Mouse (Mus musculus): ENCODE measurements around the gene Rad51d. TPM values are rescaled to one million over a fixed set of nuclear protein-coding genes. Genes with fewer than 3 reads are reported as not detected.

The Rad51d gene
- polyA plus RNA-seq, 1 experiment: 13.4 TPM

- Histone ChIP-seq H3K79me2 (ENCODE audit: control insufficient read depth, insufficient read depth) (no peaks in the 10 kb centered on the region), H3ac (ENCODE audit: control insufficient read depth, insufficient read length, low read depth) (no peak overlapping the region), H3K4me3 (ENCODE audit: insufficient read depth, poor library complexity, severe bottlenecking) (no peak overlapping the region), H3K79me3 (ENCODE audit: low read depth) (no peaks in the 10 kb centered on the region), H3K27me3 (ENCODE audit: control insufficient read depth, insufficient read depth, insufficient read length) (no peaks in the 10 kb centered on the region), H3K36me3 (ENCODE audit: control insufficient read depth, insufficient read depth) (no peaks in the 10 kb centered on the region)
- TF ChIP-seq MAX (IDR thresholded peaks at IDR 0.05) (no peak), FOSL1 (IDR thresholded peaks at IDR 0.05; ENCODE audit: insufficient read depth, low read length, poor library complexity, severe bottlenecking) (no peak)
Measured at GRCm38 (mm10) chr11:82866850-82867564, 23.4 kb downstream of the Rad51d start.

- H3K79me2 ChIP-seq (ENCODE audit: control insufficient read depth, insufficient read depth): no peaks in the 10 kb centered on the region
- no peaks in the 10 kb centered on the region for H3K27me3 ChIP-seq (ENCODE audit: control insufficient read depth, insufficient read depth, insufficient read length)
- no peaks in the 10 kb centered on the region for H3K79me3 ChIP-seq (ENCODE audit: low read depth)
- no peaks in the 10 kb centered on the region for H3K36me3 ChIP-seq (ENCODE audit: control insufficient read depth, insufficient read depth)
- no peak overlapping the region for H3K4me3 ChIP-seq (ENCODE audit: insufficient read depth, poor library complexity, severe bottlenecking)
- H3ac ChIP-seq (ENCODE audit: control insufficient read depth, insufficient read length, low read depth): no peak overlapping the region
- no peak for TF ChIP-seq MAX (IDR thresholded peaks at IDR 0.05)
- no peak for TF ChIP-seq FOSL1 (IDR thresholded peaks at IDR 0.05; ENCODE audit: insufficient read depth, low read length, poor library complexity, severe bottlenecking)
- TF ChIP-seq USF1 (IDR thresholded peaks at IDR 0.05; ENCODE audit: low read depth): no peak
- TF ChIP-seq MYOG (IDR thresholded peaks at IDR 0.05; ENCODE audit: control insufficient read depth, extremely low read depth, insufficient read length): no peak
- TF ChIP-seq CEBPB (IDR thresholded peaks at IDR 0.05; ENCODE audit: low read depth): no peak
- TF ChIP-seq MYOD1 (IDR thresholded peaks at IDR 0.05; ENCODE audit: control insufficient read depth, insufficient read length, low read depth): no peak
- TF ChIP-seq CTCF (IDR thresholded peaks at IDR 0.05; ENCODE audit: control insufficient read depth, insufficient read depth, insufficient read length): no peak
Measured at GRCm38 (mm10) chr11:82865957-82866356, 24.5 kb downstream of the Rad51d start.

GRCm38 (mm10) chr11:82863488-82863931, 26.9 kb downstream of the Rad51d start:
- TF ChIP-seq MAX (IDR thresholded peaks at IDR 0.05): no peak
- TF ChIP-seq CTCF (IDR thresholded peaks at IDR 0.05; ENCODE audit: control insufficient read depth, insufficient read depth, insufficient read length): no peak
- TF ChIP-seq MYOD1 (IDR thresholded peaks at IDR 0.05; ENCODE audit: control insufficient read depth, insufficient read length, low read depth): no peak
- TF ChIP-seq FOSL1 (IDR thresholded peaks at IDR 0.05; ENCODE audit: insufficient read depth, low read length, poor library complexity, severe bottlenecking): no peak
- no peak for TF ChIP-seq CEBPB (IDR thresholded peaks at IDR 0.05; ENCODE audit: low read depth)
- TF ChIP-seq USF1 (IDR thresholded peaks at IDR 0.05; ENCODE audit: low read depth): no peak
- no peak for TF ChIP-seq MYOG (IDR thresholded peaks at IDR 0.05; ENCODE audit: control insufficient read depth, extremely low read depth, insufficient read length)
- no peak overlapping the region for H3K4me3 ChIP-seq (ENCODE audit: insufficient read depth, poor library complexity, severe bottlenecking)
- H3K27me3 ChIP-seq (ENCODE audit: control insufficient read depth, insufficient read depth, insufficient read length): no peaks in the 10 kb centered on the region
- no peaks in the 10 kb centered on the region for H3K79me3 ChIP-seq (ENCODE audit: low read depth)
- H3ac ChIP-seq (ENCODE audit: control insufficient read depth, insufficient read length, low read depth): no peak overlapping the region
- H3K79me2 ChIP-seq (ENCODE audit: control insufficient read depth, insufficient read depth): no peaks in the 10 kb centered on the region
- H3K36me3 ChIP-seq (ENCODE audit: control insufficient read depth, insufficient read depth): no peaks in the 10 kb centered on the region

GRCm38 (mm10) chr11:82863059-82863458, 27.4 kb downstream of the Rad51d start:
- Histone ChIP-seq H3K4me3 (ENCODE audit: insufficient read depth, poor library complexity, severe bottlenecking) (no peak overlapping the region), H3K79me2 (ENCODE audit: control insufficient read depth, insufficient read depth) (no peaks in the 10 kb centered on the region), H3K36me3 (ENCODE audit: control insufficient read depth, insufficient read depth) (no peaks in the 10 kb centered on the region), H3ac (ENCODE audit: control insufficient read depth, insufficient read length, low read depth) (no peak overlapping the region), H3K27me3 (ENCODE audit: control insufficient read depth, insufficient read depth, insufficient read length) (no peaks in the 10 kb centered on the region), H3K79me3 (ENCODE audit: low read depth) (no peaks in the 10 kb centered on the region)
- no peak for TF ChIP-seq MYOD1 (IDR thresholded peaks at IDR 0.05; ENCODE audit: control insufficient read depth, insufficient read length, low read depth)
- no peak for TF ChIP-seq CTCF (IDR thresholded peaks at IDR 0.05; ENCODE audit: control insufficient read depth, insufficient read depth, insufficient read length)
- TF ChIP-seq CEBPB (IDR thresholded peaks at IDR 0.05; ENCODE audit: low read depth): no peak
- no peak for TF ChIP-seq MYOG (IDR thresholded peaks at IDR 0.05; ENCODE audit: control insufficient read depth, extremely low read depth, insufficient read length)
- no peak for TF ChIP-seq FOSL1 (IDR thresholded peaks at IDR 0.05; ENCODE audit: insufficient read depth, low read length, poor library complexity, severe bottlenecking)
- TF ChIP-seq MAX (IDR thresholded peaks at IDR 0.05): no peak
- TF ChIP-seq USF1 (IDR thresholded peaks at IDR 0.05; ENCODE audit: low read depth): no peak

GRCm38 (mm10) chr11:82862638-82863037, 27.8 kb downstream of the Rad51d start:
- Histone ChIP-seq H3K79me2 (ENCODE audit: control insufficient read depth, insufficient read depth) (no peaks in the 10 kb centered on the region), H3K36me3 (ENCODE audit: control insufficient read depth, insufficient read depth) (no peaks in the 10 kb centered on the region), H3K4me3 (ENCODE audit: insufficient read depth, poor library complexity, severe bottlenecking) (no peak overlapping the region), H3K27me3 (ENCODE audit: control insufficient read depth, insufficient read depth, insufficient read length) (no peaks in the 10 kb centered on the region), H3K79me3 (ENCODE audit: low read depth) (no peaks in the 10 kb centered on the region), H3ac (ENCODE audit: control insufficient read depth, insufficient read length, low read depth) (no peak overlapping the region)
- no peak for TF ChIP-seq MAX (IDR thresholded peaks at IDR 0.05)
- no peak for TF ChIP-seq USF1 (IDR thresholded peaks at IDR 0.05; ENCODE audit: low read depth)
- no peak for TF ChIP-seq MYOD1 (IDR thresholded peaks at IDR 0.05; ENCODE audit: control insufficient read depth, insufficient read length, low read depth)
- TF ChIP-seq CEBPB (IDR thresholded peaks at IDR 0.05; ENCODE audit: low read depth): no peak
- no peak for TF ChIP-seq CTCF (IDR thresholded peaks at IDR 0.05; ENCODE audit: control insufficient read depth, insufficient read depth, insufficient read length)
- no peak for TF ChIP-seq FOSL1 (IDR thresholded peaks at IDR 0.05; ENCODE audit: insufficient read depth, low read length, poor library complexity, severe bottlenecking)
- TF ChIP-seq MYOG (IDR thresholded peaks at IDR 0.05; ENCODE audit: control insufficient read depth, extremely low read depth, insufficient read length): no peak

- no peaks in the 10 kb centered on the region for H3K36me3 ChIP-seq (ENCODE audit: control insufficient read depth, insufficient read depth)
- no peak for TF ChIP-seq CTCF (IDR thresholded peaks at IDR 0.05; ENCODE audit: control insufficient read depth, insufficient read depth, insufficient read length)
- TF ChIP-seq USF1 (IDR thresholded peaks at IDR 0.05; ENCODE audit: low read depth): no peak
- no peak for TF ChIP-seq MYOD1 (IDR thresholded peaks at IDR 0.05; ENCODE audit: control insufficient read depth, insufficient read length, low read depth)
- TF ChIP-seq MYOG (IDR thresholded peaks at IDR 0.05; ENCODE audit: control insufficient read depth, extremely low read depth, insufficient read length): no peak
- no peak for TF ChIP-seq MAX (IDR thresholded peaks at IDR 0.05)
- TF ChIP-seq CEBPB (IDR thresholded peaks at IDR 0.05; ENCODE audit: low read depth): no peak
- TF ChIP-seq FOSL1 (IDR thresholded peaks at IDR 0.05; ENCODE audit: insufficient read depth, low read length, poor library complexity, severe bottlenecking): no peak
- H3K79me3 ChIP-seq (ENCODE audit: low read depth): no peaks in the 10 kb centered on the region
- H3K79me2 ChIP-seq (ENCODE audit: control insufficient read depth, insufficient read depth): no peaks in the 10 kb centered on the region
- H3ac ChIP-seq (ENCODE audit: control insufficient read depth, insufficient read length, low read depth): no peak overlapping the region
- no peak overlapping the region for H3K4me3 ChIP-seq (ENCODE audit: insufficient read depth, poor library complexity, severe bottlenecking)
- H3K27me3 ChIP-seq (ENCODE audit: control insufficient read depth, insufficient read depth, insufficient read length): no peaks in the 10 kb centered on the region
Measured at GRCm38 (mm10) chr11:82861558-82861957, 28.9 kb downstream of the Rad51d start.

Measured in C2C12 (cell line).